Mouse (Mus musculus) forebrain, postnatal 0 days (tissue): ENCODE results near the gene Sdc4. TPM values are rescaled to one million over a fixed set of nuclear protein-coding genes. Genes with fewer than 3 reads are reported as not detected.

Experiments
- ATAC-seq: fragments of 200-750 bp; cut with Nextera tagmentation; 2 replicates; pipeline ENCODE4 v1.8.0; 2017; ENCODE audit warnings: mild to moderate bottlenecking, moderate library complexity
- DNase-seq: peaks from one replicate; pipeline ENCODE4 v3.0.0-alpha.2; 2015
- H3K27ac ChIP-seq: fragments of 300-500 bp; sonication (generic); 2 replicates; pipeline ENCODE4 v1.5.1; 2014; ENCODE audit warnings: low read depth, mild to moderate bottlenecking, antibody characterized with exemption, low read length, moderate library complexity, mixed read lengths
- H3K27me3 ChIP-seq: fragments of 300-500 bp; sonication (generic); 2 replicates; pipeline ENCODE4 v1.6.1; 2014; ENCODE audit warnings: mild to moderate bottlenecking, low read length, mixed read lengths; ENCODE audit not compliant: insufficient read depth
- H3K36me3 ChIP-seq: fragments of 300-500 bp; sonication (generic); 2 replicates; pipeline ENCODE4 v1.6.1; 2014; ENCODE audit warnings: mild to moderate bottlenecking, moderate library complexity; ENCODE audit not compliant: insufficient read depth
- H3K4me1 ChIP-seq: fragments of 300-500 bp; sonication (generic); 2 replicates; pipeline ENCODE4 v1.6.1; 2014; ENCODE audit warnings: antibody characterized with exemption; ENCODE audit not compliant: insufficient read depth
- H3K4me2 ChIP-seq: fragments of 300-500 bp; sonication (generic); 2 replicates; pipeline ENCODE4 v1.6.1; 2014; ENCODE audit warnings: low read depth, mild to moderate bottlenecking, moderate library complexity
- H3K4me3 ChIP-seq: fragments of 300-500 bp; sonication (generic); 2 replicates; pipeline ENCODE4 v1.5.1; 2014; ENCODE audit warnings: low read depth, low read length, mixed read lengths
- H3K9ac ChIP-seq: fragments of 300-500 bp; sonication (generic); 2 replicates; pipeline ENCODE4 v1.6.1; 2014; ENCODE audit warnings: mild to moderate bottlenecking
- H3K9me3 ChIP-seq: fragments of 300-500 bp; sonication (generic); 2 replicates; pipeline ENCODE4 v1.6.1; 2016; ENCODE audit warnings: low read length
- CTCF ChIP-seq: sonication (generic); IDR thresholded peaks from 2 replicates; pipeline ENCODE4 v1.5.1; 2016; ENCODE audit warnings: antibody characterized with exemption, control low read depth, low read depth
- WGBS: fragments of 180-500 bp; shearing (Covaris S2); extraction: QIAGEN DNeasy Blood & Tissue Kit; methylation state at CpG from one replicate; pipeline ENCODE4 v1.1.7; 2014; 5-methylcytosine and 5-hydroxymethylcytosine counted together
- polyA plus RNA-seq: library from polyadenylated mRNA; unstranded; fragments of >200 nt; fragmentation: Nextera tagmentation; extraction: Ambion mirVana; gene quantifications from 2 replicates; pipeline ENCODE4 v1.2.1, GENCODE M21; 2015
- total RNA-seq: library from RNA; depleted of rRNA; stranded (reverse); fragments of >200 nt; gene quantifications from 2 replicates; pipeline ENCODE4 v1.2.3, GENCODE M21; 2014

The Sdc4 gene
- total and polyA plus RNA-seq, 2 experiments from 2014 or later = 14.0 to 16.5 TPM

- Histone ChIP-seq H3K4me1 (no peaks in the 10 kb centered on the region), H3K4me3 (no peak overlapping the region), H3K36me3 (no peaks in the 10 kb centered on the region), H3K27ac (no peak overlapping the region), H3K27me3 (no peaks in the 10 kb centered on the region), H3K9me3 (no peaks in the 10 kb centered on the region), H3K4me2 (no peak overlapping the region), H3K9ac (no peak overlapping the region)
- 89% methylated on average over 8 of the region's 8 CpGs for WGBS
- DNase-seq (no peak), ATAC-seq (no peak)
- no peak for TF ChIP-seq CTCF
These were observed 19.3 kb downstream of the Sdc4 start for GRCm38 (mm10) chr2:164424406-164424805.

GRCm38 (mm10) chr2:164423464-164423863, 20.2 kb downstream of the Sdc4 start:
- WGBS = 91% methylated on average over 11 of the region's 11 CpGs
- ATAC-seq (no peak), DNase-seq (no peak)
- H3K27me3 ChIP-seq = no peaks in the 10 kb centered on the region
- no peaks in the 10 kb centered on the region for H3K4me1 ChIP-seq
- H3K4me2 ChIP-seq = no peak overlapping the region
- no peaks in the 10 kb centered on the region for H3K36me3 ChIP-seq
- H3K9me3 ChIP-seq = no peaks in the 10 kb centered on the region
- no peak overlapping the region for H3K27ac ChIP-seq
- no peak overlapping the region for H3K9ac ChIP-seq
- H3K4me3 ChIP-seq = no peak overlapping the region
- no peak for TF ChIP-seq CTCF

- H3K9ac ChIP-seq = no peak overlapping the region
- TF ChIP-seq CTCF = no peak
- no peak overlapping the region for H3K27ac ChIP-seq
- no peak overlapping the region for H3K4me2 ChIP-seq
- H3K4me3 ChIP-seq = no peak overlapping the region
- H3K4me1 ChIP-seq = no peaks in the 10 kb centered on the region
- no peaks in the 10 kb centered on the region for H3K36me3 ChIP-seq
- no peaks in the 10 kb centered on the region for H3K9me3 ChIP-seq
- ATAC-seq (no peak), DNase-seq (no peak)
- 90% methylated on average over 15 of the region's 15 CpGs for WGBS
- H3K27me3 ChIP-seq = no peaks in the 10 kb centered on the region
These were observed 20.9 kb downstream of the Sdc4 start for GRCm38 (mm10) chr2:164422675-164423393.

GRCm38 (mm10) chr2:164421979-164422378, 21.7 kb downstream of the Sdc4 start:
- Histone ChIP-seq H3K4me3 (no peak overlapping the region), H3K9me3 (no peaks in the 10 kb centered on the region), H3K27me3 (no peaks in the 10 kb centered on the region), H3K27ac (no peak overlapping the region), H3K36me3 (no peaks in the 10 kb centered on the region), H3K4me2 (no peak overlapping the region), H3K4me1 (no peaks in the 10 kb centered on the region), H3K9ac (no peak overlapping the region)
- no peak for TF ChIP-seq CTCF
- DNase-seq (no peak), ATAC-seq (no peak)
- WGBS = 90% methylated on average over 8 of the region's 8 CpGs

GRCm38 (mm10) chr2:164421306-164421705, 22.4 kb downstream of the Sdc4 start:
- H3K36me3 ChIP-seq = no peaks in the 10 kb centered on the region
- no peak overlapping the region for H3K27ac ChIP-seq
- H3K27me3 ChIP-seq = no peaks in the 10 kb centered on the region
- DNase-seq (no peak), ATAC-seq (no peak)
- TF ChIP-seq CTCF = no peak
- H3K4me3 ChIP-seq = no peak overlapping the region
- H3K4me2 ChIP-seq = no peak overlapping the region
- no peaks in the 10 kb centered on the region for H3K9me3 ChIP-seq
- H3K4me1 ChIP-seq = no peaks in the 10 kb centered on the region
- H3K9ac ChIP-seq = no peak overlapping the region
- WGBS = 91% methylated on average over 7 of the region's 7 CpGs

GRCm38 (mm10) chr2:164419489-164419888, 24.2 kb downstream of the Sdc4 start:
- Histone ChIP-seq H3K9ac (no peak overlapping the region), H3K4me3 (no peak overlapping the region), H3K27me3 (no peaks in the 10 kb centered on the region), H3K9me3 (no peaks in the 10 kb centered on the region), H3K4me2 (no peak overlapping the region), H3K27ac (no peak overlapping the region), H3K36me3 (no peaks in the 10 kb centered on the region), H3K4me1 (no peaks in the 10 kb centered on the region)
- no peak for DNase-seq
- no peak for ATAC-seq
- WGBS = 7% methylated on average over 3 of the region's 3 CpGs
- TF ChIP-seq CTCF = no peak

- no peak for TF ChIP-seq CTCF
- Histone ChIP-seq H3K9ac (no peak overlapping the region), H3K27me3 (peaks cover 7% of the 10 kb centered on the region), H3K9me3 (no peaks in the 10 kb centered on the region), H3K4me1 (no peaks in the 10 kb centered on the region), H3K4me3 (no peak overlapping the region), H3K36me3 (no peaks in the 10 kb centered on the region), H3K27ac (no peak overlapping the region), H3K4me2 (no peak overlapping the region)
- ATAC-seq (no peak), DNase-seq (no peak)
- WGBS = 22% methylated on average over 3 of the region's 3 CpGs
These were observed 25.3 kb downstream of the Sdc4 start for GRCm38 (mm10) chr2:164418308-164418875.
